Mouse (Mus musculus) erythroblast, embryonic 14.5 days (primary cell): ENCODE results near the gene Hnf1b. TPM values are rescaled to one million over a fixed set of nuclear protein-coding genes. Genes with fewer than 3 reads are reported as not detected.

ENCODE experiments used
- H3K27me3 ChIP-seq: 2 replicates; pipeline ENCODE4 v1.6.1; 2012; ENCODE audit warnings: inconsistent platforms; ENCODE audit not compliant: control insufficient read depth
- H3K36me3 ChIP-seq: 2 replicates; pipeline ENCODE4 v1.6.1; 2012; ENCODE audit warnings: mild to moderate bottlenecking, inconsistent platforms; ENCODE audit not compliant: control insufficient read depth
- H3K4me1 ChIP-seq: 2 replicates; pipeline ENCODE4 v1.6.1; 2012; ENCODE audit warnings: inconsistent platforms; ENCODE audit not compliant: control insufficient read depth
- H3K4me3 ChIP-seq: replicated peaks from 2 replicates; pipeline ENCODE3; 2012; ENCODE audit warnings: moderate library complexity, mild to moderate bottlenecking, inconsistent platforms
- H3K9me3 ChIP-seq: 2 replicates; pipeline ENCODE4 v1.6.1; 2012; ENCODE audit warnings: low read length, inconsistent platforms, mixed read lengths; ENCODE audit not compliant: control insufficient read depth
- GATA1 ChIP-seq: IDR thresholded peaks from 2 replicates; pipeline ENCODE4 v1.6.1; 2012; ENCODE audit warnings: low read length, inconsistent platforms, mixed read lengths
- TAL1 ChIP-seq: IDR thresholded peaks from 3 replicates; pipeline ENCODE4 v1.6.1; 2012; ENCODE audit warnings: low read length, inconsistent platforms, mixed read lengths
- polyA plus RNA-seq: library from polyadenylated mRNA; stranded (reverse); fragments of >175 nt; gene quantifications from 2 replicates; pipeline ENCODE4 v1.2.3, GENCODE M21; 2012

The Hnf1b gene
- polyA plus RNA-seq, 1 experiment, result not detected

GRCm38 (mm10) chr11:83869147-83869546, 19.3 kb downstream of the Hnf1b start:
- no peak for TF ChIP-seq TAL1
- Histone ChIP-seq H3K4me1 (no peaks in the 10 kb centered on the region), H3K36me3 (no peaks in the 10 kb centered on the region; the same call in 1 of the 2 replicates), H3K9me3 (no peaks in the 10 kb centered on the region), H3K4me3 (no peak overlapping the region), H3K27me3 (no peaks in the 10 kb centered on the region)

GRCm38 (mm10) chr11:83869686-83870085, 19.8 kb downstream of the Hnf1b start:
- no peak overlapping the region for H3K4me3 ChIP-seq
- H3K36me3 ChIP-seq, result no peaks in the 10 kb centered on the region; the same call in 1 of the 2 replicates
- TF ChIP-seq GATA1 (no peak), TAL1 (no peak)
- H3K27me3 ChIP-seq, result no peaks in the 10 kb centered on the region
- no peaks in the 10 kb centered on the region for H3K4me1 ChIP-seq
- no peaks in the 10 kb centered on the region for H3K9me3 ChIP-seq

DNA sequence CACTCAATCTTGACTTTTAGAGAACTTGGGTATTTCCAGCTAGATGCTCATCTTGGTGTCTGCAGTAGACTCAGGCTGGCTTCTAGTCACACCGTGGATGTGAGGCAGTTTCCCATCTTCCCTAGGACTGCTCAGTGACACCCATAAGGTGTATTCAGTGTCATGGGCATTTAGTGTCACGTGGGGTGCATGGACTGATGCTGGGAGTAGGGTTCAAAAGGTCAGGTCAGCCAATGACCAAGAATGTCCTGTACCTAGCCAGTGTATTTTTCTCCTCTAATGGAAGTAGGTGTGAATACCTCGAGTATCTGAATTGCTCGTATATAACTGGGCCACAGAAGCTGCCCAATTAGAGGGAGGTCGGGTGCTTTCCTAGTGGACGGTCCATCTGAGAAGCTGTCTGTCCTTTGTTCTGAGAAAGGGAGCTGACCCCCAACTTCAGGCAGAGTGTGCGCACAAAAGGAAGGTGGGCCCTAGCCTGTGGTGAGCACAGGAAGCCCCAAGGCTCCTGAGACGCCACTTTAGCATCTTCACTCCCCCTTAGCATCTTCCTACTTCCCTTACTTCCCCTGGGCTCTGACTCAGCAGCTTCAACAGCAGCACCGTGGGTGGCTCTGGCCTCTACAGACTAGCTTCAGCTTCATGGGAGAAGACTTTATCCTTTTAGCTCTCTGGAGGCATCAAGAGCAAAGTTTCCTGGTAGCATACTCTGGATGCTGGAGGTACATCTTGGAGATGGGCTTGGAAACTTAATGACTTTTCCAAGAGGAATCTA, 22.1 kb downstream of the Hnf1b start:
- no peaks in the 10 kb centered on the region for H3K9me3 ChIP-seq
- no peaks in the 10 kb centered on the region for H3K27me3 ChIP-seq
- no peak overlapping the region for H3K4me3 ChIP-seq
- TF ChIP-seq TAL1, result no peak
- H3K36me3 ChIP-seq, result no peaks in the 10 kb centered on the region; the same call in 1 of the 2 replicates
- no peaks in the 10 kb centered on the region for H3K4me1 ChIP-seq

DNA sequence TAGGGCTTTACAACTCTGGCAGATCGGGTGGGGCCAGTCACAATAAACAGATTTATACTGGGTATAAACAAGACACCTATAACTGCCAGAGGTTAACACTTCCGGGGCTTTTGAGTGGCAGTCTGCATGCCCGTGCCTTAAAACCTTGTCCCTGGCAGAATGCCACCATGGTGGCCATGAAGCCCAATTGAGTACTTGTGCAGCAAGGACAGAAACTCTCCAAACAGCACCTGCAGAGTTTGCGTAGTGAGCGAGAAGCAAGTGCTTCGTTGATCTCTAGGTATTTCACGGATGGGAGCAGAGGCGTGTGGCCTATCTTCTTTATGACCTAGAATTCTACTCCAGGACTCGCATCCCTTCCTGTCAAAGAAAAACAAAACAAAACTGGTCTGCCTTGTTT, 23.6 kb downstream of the Hnf1b start:
- no peaks in the 10 kb centered on the region for H3K27me3 ChIP-seq
- no peak overlapping the region for H3K4me3 ChIP-seq
- TF ChIP-seq GATA1 (no peak), TAL1 (no peak)
- no peaks in the 10 kb centered on the region for H3K4me1 ChIP-seq
- H3K9me3 ChIP-seq, result no peaks in the 10 kb centered on the region
- H3K36me3 ChIP-seq, result no peaks in the 10 kb centered on the region

- no peaks in the 10 kb centered on the region for H3K9me3 ChIP-seq
- no peaks in the 10 kb centered on the region for H3K4me1 ChIP-seq
- H3K27me3 ChIP-seq, result no peaks in the 10 kb centered on the region
- no peak overlapping the region for H3K4me3 ChIP-seq
- H3K36me3 ChIP-seq, result no peaks in the 10 kb centered on the region
- no peak for TF ChIP-seq TAL1
- no peak for TF ChIP-seq GATA1
Measured at GRCm38 (mm10) chr11:83876630-83877029, 26.8 kb downstream of the Hnf1b start.

GRCm38 (mm10) chr11:83877765-83878164, 27.9 kb downstream of the Hnf1b start:
- H3K4me3 ChIP-seq, result no peak overlapping the region
- H3K9me3 ChIP-seq, result no peaks in the 10 kb centered on the region
- TF ChIP-seq GATA1 (no peak), TAL1 (no peak)
- H3K4me1 ChIP-seq, result no peaks in the 10 kb centered on the region
- H3K27me3 ChIP-seq, result no peaks in the 10 kb centered on the region
- H3K36me3 ChIP-seq, result no peaks in the 10 kb centered on the region

- H3K27me3 ChIP-seq, result no peaks in the 10 kb centered on the region
Measured at GRCm38 (mm10) chr11:83878417-83878952, 28.6 kb downstream of the Hnf1b start.

GRCm38 (mm10) chr11:83879130-83879529, 29.3 kb downstream of the Hnf1b start:
- H3K4me3 ChIP-seq, result no peak overlapping the region
- H3K36me3 ChIP-seq, result no peaks in the 10 kb centered on the region
- no peak for TF ChIP-seq TAL1
- no peak for TF ChIP-seq GATA1
- H3K27me3 ChIP-seq, result no peaks in the 10 kb centered on the region
- H3K4me1 ChIP-seq, result no peaks in the 10 kb centered on the region
- no peaks in the 10 kb centered on the region for H3K9me3 ChIP-seq

More at GRCm38 (mm10) chr11:83878417-83878952, 28.6 kb downstream of the Hnf1b start:
- no peaks in the 10 kb centered on the region for H3K9me3 ChIP-seq
- TF ChIP-seq GATA1 (no peak), TAL1 (no peak)
- no peak overlapping the region for H3K4me3 ChIP-seq
- H3K4me1 ChIP-seq, result no peaks in the 10 kb centered on the region
- H3K36me3 ChIP-seq, result no peaks in the 10 kb centered on the region

DNA sequence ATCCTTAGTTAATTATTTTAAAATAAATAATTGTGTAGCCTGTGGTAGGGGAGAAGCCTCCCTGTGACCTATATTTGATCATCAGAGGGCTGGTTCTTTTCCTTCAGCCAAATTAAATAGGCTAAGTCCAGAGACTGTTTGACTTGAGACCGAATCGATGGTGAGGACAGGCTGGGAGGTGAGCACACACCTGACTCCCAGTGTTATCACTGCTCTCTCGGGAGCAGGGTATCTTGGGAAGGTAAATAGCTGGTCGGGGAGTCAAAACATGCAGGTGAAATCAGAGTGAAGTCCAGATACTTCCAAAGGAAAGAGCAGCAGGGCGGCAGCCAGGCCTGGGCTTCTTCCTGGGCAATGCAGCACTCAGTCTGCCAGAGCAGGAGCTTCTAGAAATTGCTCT, 31.6 kb downstream of the Hnf1b start:
- Histone ChIP-seq H3K36me3 (no peaks in the 10 kb centered on the region), H3K9me3 (no peaks in the 10 kb centered on the region), H3K27me3 (no peaks in the 10 kb centered on the region), H3K4me1 (no peaks in the 10 kb centered on the region), H3K4me3 (no peak overlapping the region)
- TF ChIP-seq TAL1 (no peak), GATA1 (no peak)
